Mouse (Mus musculus) lung, adult 2 months (tissue): ENCODE measurements at regions not wholly inside any gene's neighbourhood (a gene's known extent, or its start where the extent isn't known, plus 50 kb on each side); places are given as distances from the start of the nearest gene placed in this dataset.

Experiments used
- CTCF ChIP-seq: fragments of 200-500 bp; IDR thresholded peaks from 2 replicates; pipeline ENCODE4 v1.5.1; 2011; ENCODE audit warnings: mild to moderate bottlenecking, low read length, control low read depth; ENCODE audit not compliant: insufficient read depth
- POLR2A ChIP-seq: fragments of 200-500 bp; IDR thresholded peaks from 2 replicates; pipeline ENCODE4 v1.6.1; 2011; ENCODE audit warnings: low read depth, mild to moderate bottlenecking, control low read depth, low read length, borderline replicate concordance; ENCODE audit errors: extremely low read depth

- TF ChIP-seq CTCF = no peak
- no peak for TF ChIP-seq POLR2A
Observed at GRCm38 (mm10) chr1:189081267-189081666, 73.6 kb upstream of the Kctd3 start.
